Mouse (Mus musculus): ENCODE results near the gene Gadd45gip1. TPM values are rescaled to one million over a fixed set of nuclear protein-coding genes. Genes with fewer than 3 reads are reported as not detected.

Gene Gadd45gip1
- polyA plus RNA-seq, 1 experiment: 50.5 TPM

GRCm38 (mm10) chr8:84871376-84872308, 40.3 kb downstream of the Gadd45gip1 start, which contains the start of gene Syce2:
Gene Syce2, plus strand, starts transcription at chr8:84872111.
- Histone ChIP-seq H3K36me3 (ENCODE audit: control insufficient read depth, insufficient read depth, low read length) (peaks cover 22% of the 10 kb centered on the region), H3K4me1 (ENCODE audit: control insufficient read depth, insufficient read depth, insufficient read length, low read length) (peaks cover 8% of the 10 kb centered on the region), H3K27ac (ENCODE audit: insufficient read depth, low read depth, low read length) (no peak within 1 kb of the TSS), H3K4me3 (ENCODE audit: low read depth, low read length) (peak within 1 kb of the TSS; percentile 67), H3K27me3 (ENCODE audit: control insufficient read depth, insufficient read depth, low read length) (no peaks in the 10 kb centered on the region)
- WGBS: 5% methylated on average over 44 of the region's 46 CpGs
- TF ChIP-seq POLR2A (IDR thresholded peaks at IDR 0.05; ENCODE audit: low read depth, low read length) (no peak), CTCF (IDR thresholded peaks at IDR 0.05; ENCODE audit: extremely low read depth, insufficient read length, insufficient replicate concordance, low read depth, low read length) (no peak)

GRCm38 (mm10) chr8:84872309-84872965, 41.1 kb downstream of the Gadd45gip1 start:
- TF ChIP-seq POLR2A (IDR thresholded peaks at IDR 0.05; ENCODE audit: low read depth, low read length) (no peak; the same call in 1 of the 2 replicates), CTCF (IDR thresholded peaks at IDR 0.05; ENCODE audit: extremely low read depth, insufficient read length, insufficient replicate concordance, low read depth, low read length) (no peak)
- Histone ChIP-seq H3K27ac (ENCODE audit: insufficient read depth, low read depth, low read length) (no peak overlapping the region), H3K4me1 (ENCODE audit: control insufficient read depth, insufficient read depth, insufficient read length, low read length) (peaks cover 8% of the 10 kb centered on the region), H3K4me3 (ENCODE audit: low read depth, low read length) (peak overlapping the region; percentile 67), H3K27me3 (ENCODE audit: control insufficient read depth, insufficient read depth, low read length) (no peaks in the 10 kb centered on the region), H3K36me3 (ENCODE audit: control insufficient read depth, insufficient read depth, low read length) (peaks cover 15% of the 10 kb centered on the region)
- WGBS: 2% methylated on average over 54 of the region's 54 CpGs

GRCm38 (mm10) chr8:84873016-84873415, 41.7 kb downstream of the Gadd45gip1 start:
- TF ChIP-seq CTCF (IDR thresholded peaks at IDR 0.05; ENCODE audit: extremely low read depth, insufficient read length, insufficient replicate concordance, low read depth, low read length): no peak
- no peak for TF ChIP-seq POLR2A (IDR thresholded peaks at IDR 0.05; ENCODE audit: low read depth, low read length)
- WGBS: 83% methylated on average over 4 of the region's 4 CpGs
- H3K4me1 ChIP-seq (ENCODE audit: control insufficient read depth, insufficient read depth, insufficient read length, low read length): peaks cover 8% of the 10 kb centered on the region
- H3K36me3 ChIP-seq (ENCODE audit: control insufficient read depth, insufficient read depth, low read length): peaks cover 9% of the 10 kb centered on the region
- H3K27me3 ChIP-seq (ENCODE audit: control insufficient read depth, insufficient read depth, low read length): no peaks in the 10 kb centered on the region
- no peak overlapping the region for H3K27ac ChIP-seq (ENCODE audit: insufficient read depth, low read depth, low read length)
- H3K4me3 ChIP-seq (ENCODE audit: low read depth, low read length): peak overlapping the region; percentile 67

DNA sequence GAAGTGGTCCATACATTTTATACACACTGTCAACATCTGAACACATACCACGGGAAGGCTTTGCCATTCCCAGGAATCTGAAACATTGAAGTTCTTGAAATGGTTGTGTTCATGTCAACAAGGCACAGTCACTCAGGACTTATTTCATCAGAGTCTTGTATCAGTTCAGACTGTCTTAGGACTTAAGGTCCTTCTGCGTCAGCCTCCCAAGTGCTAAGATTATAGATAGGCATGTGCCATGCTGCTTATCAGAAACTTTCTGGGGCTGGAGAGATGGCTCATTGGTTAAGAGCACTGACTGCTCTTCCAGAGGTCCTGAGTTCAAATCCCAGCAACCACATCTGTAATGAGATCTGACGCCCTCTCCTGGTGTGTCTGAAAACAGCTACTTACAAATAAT, 43.0 kb downstream of the Gadd45gip1 start:
- 89% methylated on average over 3 of the region's 3 CpGs for WGBS

DNA sequence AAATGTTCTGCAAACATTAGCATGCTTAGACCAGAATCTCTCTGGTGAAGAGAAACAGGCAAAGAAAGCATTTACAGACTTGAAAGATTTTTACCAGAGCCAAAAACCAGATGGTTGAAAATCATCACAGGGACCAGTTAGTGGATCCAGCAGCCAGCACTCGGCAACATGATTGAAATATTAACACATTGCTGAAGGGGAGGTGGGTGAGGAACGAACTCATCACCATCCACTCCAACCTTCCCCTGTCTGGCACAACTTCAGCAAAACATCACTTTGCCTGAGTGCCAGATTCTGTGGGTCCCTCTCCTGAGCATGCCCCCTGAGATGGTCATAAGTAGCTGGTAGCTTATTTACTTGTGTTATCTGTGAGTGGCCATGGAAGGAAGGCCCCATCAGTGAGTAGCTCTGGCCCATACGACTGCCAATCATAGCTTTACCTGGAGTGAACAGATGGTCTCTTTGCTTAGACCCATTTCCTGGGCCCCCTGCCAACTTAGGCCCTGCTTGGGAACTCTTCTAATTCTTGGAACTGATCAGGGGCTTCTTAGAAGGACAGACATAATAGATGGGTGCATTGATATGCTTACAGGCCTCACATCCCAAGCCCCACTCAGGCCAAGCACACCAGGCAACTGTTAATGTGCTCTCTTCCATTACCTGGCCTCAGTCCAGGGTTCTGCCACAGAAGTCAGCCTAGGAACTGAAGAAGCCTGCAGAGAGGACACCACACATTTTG, 46.1 kb downstream of the Gadd45gip1 start:
- WGBS: 76% methylated on average over 3 of the region's 3 CpGs
- Histone ChIP-seq H3K27ac (ENCODE audit: insufficient read depth, low read depth, low read length) (no peak overlapping the region), H3K4me3 (ENCODE audit: low read depth, low read length) (no peak overlapping the region), H3K27me3 (ENCODE audit: control insufficient read depth, insufficient read depth, low read length) (no peaks in the 10 kb centered on the region), H3K4me1 (ENCODE audit: control insufficient read depth, insufficient read depth, insufficient read length, low read length) (peaks cover 4% of the 10 kb centered on the region), H3K36me3 (ENCODE audit: control insufficient read depth, insufficient read depth, low read length) (no peaks in the 10 kb centered on the region)
- no peak for TF ChIP-seq POLR2A (IDR thresholded peaks at IDR 0.05; ENCODE audit: low read depth, low read length)
- TF ChIP-seq CTCF (IDR thresholded peaks at IDR 0.05; ENCODE audit: extremely low read depth, insufficient read length, insufficient replicate concordance, low read depth, low read length): no peak

More for the DNA sequence above, 43.0 kb downstream of the Gadd45gip1 start:
- TF ChIP-seq CTCF (IDR thresholded peaks at IDR 0.05; ENCODE audit: extremely low read depth, insufficient read length, insufficient replicate concordance, low read depth, low read length) (no peak), POLR2A (IDR thresholded peaks at IDR 0.05; ENCODE audit: low read depth, low read length) (no peak)
- Histone ChIP-seq H3K4me1 (ENCODE audit: control insufficient read depth, insufficient read depth, insufficient read length, low read length) (peaks cover 8% of the 10 kb centered on the region), H3K27ac (ENCODE audit: insufficient read depth, low read depth, low read length) (no peak overlapping the region), H3K4me3 (ENCODE audit: low read depth, low read length) (no peak overlapping the region), H3K36me3 (ENCODE audit: control insufficient read depth, insufficient read depth, low read length) (no peaks in the 10 kb centered on the region), H3K27me3 (ENCODE audit: control insufficient read depth, insufficient read depth, low read length) (no peaks in the 10 kb centered on the region)

GRCm38 (mm10) chr8:84878915-84879314, 47.6 kb downstream of the Gadd45gip1 start:
- WGBS: 74% methylated on average over 1 of the region's 1 CpGs
- TF ChIP-seq CTCF (IDR thresholded peaks at IDR 0.05; ENCODE audit: extremely low read depth, insufficient read length, insufficient replicate concordance, low read depth, low read length): no peak
- TF ChIP-seq POLR2A (IDR thresholded peaks at IDR 0.05; ENCODE audit: low read depth, low read length): no peak
- no peak overlapping the region for H3K27ac ChIP-seq (ENCODE audit: insufficient read depth, low read depth, low read length)

More at GRCm38 (mm10) chr8:84878915-84879314, 47.6 kb downstream of the Gadd45gip1 start:
- Histone ChIP-seq H3K4me1 (ENCODE audit: control insufficient read depth, insufficient read depth, insufficient read length, low read length) (no peaks in the 10 kb centered on the region), H3K27me3 (ENCODE audit: control insufficient read depth, insufficient read depth, low read length) (no peaks in the 10 kb centered on the region), H3K36me3 (ENCODE audit: control insufficient read depth, insufficient read depth, low read length) (no peaks in the 10 kb centered on the region), H3K4me3 (ENCODE audit: low read depth, low read length) (no peak overlapping the region)
